Mouse (Mus musculus): ENCODE results near the gene H2-T22.

The H2-T22 gene

GRCm38 (mm10) chr17:35997713-35998510, 44.6 kb downstream of the H2-T22 start:
- no peak for DNase-seq

- peak; percentile 97 for DNase-seq
Observed at GRCm38 (mm10) chr17:35996949-35997348, 45.6 kb downstream of the H2-T22 start.

GRCm38 (mm10) chr17:35994879-35995240, 47.7 kb downstream of the H2-T22 start:
- no peak for DNase-seq

- peak; percentile 75 for DNase-seq
Observed at GRCm38 (mm10) chr17:35994175-35994878, 48.2 kb downstream of the H2-T22 start.

- peak; percentile 73 for DNase-seq
Observed at GRCm38 (mm10) chr17:35993675-35994074, 48.9 kb downstream of the H2-T22 start.

GRCm38 (mm10) chr17:35991781-35992180, 50.8 kb downstream of the H2-T22 start:
- no peak for DNase-seq
